Mouse (Mus musculus) monocyte, adult 5-6 weeks (primary cell): Measurements from ENCODE around the gene Gm13695. TPM values are rescaled to one million over a fixed set of nuclear protein-coding genes. Genes with fewer than 3 reads are reported as not detected.

ENCODE experiments used
- total RNA-seq: library from RNA; stranded (forward); fragments of 200-1000, 200-491, 200-594 nt; gene quantifications from 3 replicates; pipeline ENCODE4 v1.2.3, GENCODE M21; 2017

Gm13695 gene
- total RNA-seq, 1 experiment from 2014 or later: not detected

Other genes starting within 250 kb of the Gm13695 start
- 112 to 168 TPM (median 124 TPM) in 3 replicates for gene Itgav, start 242.9 kb upstream of the Gm13695 start, total RNA-seq
- 0.10 TPM in 1 of 3 replicates, not detected in the others for gene Fam171b, start 154.7 kb upstream of the Gm13695 start, total RNA-seq
- not detected in 3 replicates for gene Zswim2, start 26.1 kb upstream of the Gm13695 start, total RNA-seq
- gene Gm13698, start 11.6 kb upstream of the Gm13695 start, total RNA-seq: not detected in 3 replicates
- gene Gm13693, start 5.8 kb upstream of the Gm13695 start, total RNA-seq: not detected in 3 replicates
- gene Gm13696, start 5.8 kb downstream of the Gm13695 start, total RNA-seq: not detected in 3 replicates
- not detected in 3 replicates for gene Gm13694, start 11.6 kb downstream of the Gm13695 start, total RNA-seq
- not detected in 3 replicates for gene Gm13697, start 17.4 kb downstream of the Gm13695 start, total RNA-seq
- not detected in 3 replicates for gene Gm13691, start 23.2 kb downstream of the Gm13695 start, total RNA-seq